Mouse (Mus musculus) T-helper 17 cell (primary cell): ENCODE data around the gene Olfr571.

Experiments
- in situ Hi-C, 2 experiments: fragments of 300-600 bp; cut with MboI, MseI; formaldehyde crosslinking; loops; 1 replicate in 1 of 2; 2 replicates in 1 of 2; pipeline ENCODE4 v1.15.1; 2025; ENCODE audit warnings: high pct_unique_total_duplicates in 2 of 2

Olfr571 gene

DNA sequence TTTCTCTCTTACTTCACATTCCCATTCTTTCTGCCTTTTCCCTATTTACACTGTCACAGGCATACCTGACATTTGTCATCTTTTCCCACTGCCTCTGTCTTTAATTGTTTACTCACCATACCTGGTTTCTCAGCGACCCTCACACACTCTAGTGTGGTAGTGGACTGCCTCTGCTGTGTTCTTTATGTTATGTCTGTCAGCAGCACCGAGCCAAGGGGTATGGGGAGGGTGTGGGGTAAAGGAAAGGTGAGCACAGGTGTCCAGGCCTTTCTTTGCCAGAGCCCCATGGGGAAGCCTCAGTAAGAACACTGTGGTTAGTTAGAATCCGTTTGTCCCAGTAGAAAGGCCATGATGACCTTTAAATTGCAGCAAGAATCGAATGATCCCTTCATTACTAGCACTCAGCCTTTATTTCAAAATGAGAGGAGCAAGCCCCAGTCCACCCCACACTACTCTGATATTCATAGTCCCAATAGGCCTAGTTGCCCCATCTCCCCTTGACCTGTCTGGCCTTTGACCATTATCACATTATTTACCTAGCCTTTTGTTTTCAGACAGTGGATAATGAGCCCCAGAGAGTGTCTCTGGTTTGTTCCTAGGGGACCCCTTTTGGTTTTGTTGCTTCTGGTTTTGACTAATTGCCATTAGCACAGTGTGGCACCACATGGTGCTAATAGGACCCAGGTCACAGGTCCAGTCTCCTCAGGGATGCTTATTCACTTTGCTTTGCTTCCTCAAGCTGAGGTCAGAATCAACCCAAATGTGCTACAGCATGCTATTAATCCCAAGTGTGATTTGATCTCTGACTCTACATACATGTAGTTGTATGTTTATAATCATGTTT is at the start of gene Olfr571:
Gene Olfr571 (minus strand): TSS at position 505 of the 844 bp plus-strand sequence.
- in situ Hi-C loops: loop anchor here in 1 of 2 experiments (5.0 kb wide), 1 partner anchor 405 kb away; no protein-coding TSS in a partner anchor

DNA sequence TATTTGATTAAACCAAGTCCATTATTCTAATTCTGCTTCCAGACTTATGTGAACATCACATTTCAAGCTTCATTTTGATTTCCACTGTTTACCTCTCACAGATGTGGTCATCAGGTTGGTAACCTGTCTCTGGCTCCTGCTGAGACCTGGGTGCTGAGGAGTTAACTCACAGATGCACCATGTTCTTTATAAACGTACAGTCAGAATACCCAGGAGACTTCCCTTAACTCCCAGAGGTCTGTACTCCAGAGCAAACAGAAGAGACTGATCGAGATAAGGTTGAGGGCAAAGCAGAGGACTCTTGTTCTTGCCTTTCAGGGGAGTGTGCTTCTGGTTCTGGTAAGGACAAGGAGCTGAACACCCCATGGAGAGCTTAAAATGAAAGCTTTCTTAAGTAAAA is 45.0 kb upstream of the Olfr571 start, which contains the start of gene Olfr576:
Gene Olfr576 (plus strand): TSS at position 301 of the 400 bp plus-strand sequence.
- in situ Hi-C loops: loop anchor here in 1 of 2 experiments (10.0 kb wide), 1 partner anchor 952 kb away; no protein-coding TSS in a partner anchor

DNA sequence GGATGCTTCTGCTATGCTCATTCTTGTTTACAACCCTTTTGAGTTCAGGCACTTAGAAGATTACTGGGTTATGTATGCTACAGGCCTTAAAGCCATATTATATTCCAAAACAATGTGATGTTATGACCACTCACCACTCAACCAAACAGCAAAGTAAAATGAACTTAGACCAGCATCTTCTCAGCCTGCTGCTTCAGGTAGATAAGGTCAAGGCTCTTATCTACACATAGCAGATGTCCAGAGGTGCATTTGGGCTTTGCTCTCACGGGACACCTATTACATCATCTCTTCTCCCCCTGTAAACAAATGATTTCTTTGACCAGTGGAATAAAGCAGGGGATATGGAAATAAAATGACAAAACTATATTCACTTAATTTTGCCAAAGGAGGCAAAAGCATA is 41.3 kb upstream of the Olfr571 start, which contains the start of gene Olfr575:
Gene Olfr575 (minus strand): TSS at position 183 of the 400 bp plus-strand sequence.
- in situ Hi-C loops: no loop called here

DNA sequence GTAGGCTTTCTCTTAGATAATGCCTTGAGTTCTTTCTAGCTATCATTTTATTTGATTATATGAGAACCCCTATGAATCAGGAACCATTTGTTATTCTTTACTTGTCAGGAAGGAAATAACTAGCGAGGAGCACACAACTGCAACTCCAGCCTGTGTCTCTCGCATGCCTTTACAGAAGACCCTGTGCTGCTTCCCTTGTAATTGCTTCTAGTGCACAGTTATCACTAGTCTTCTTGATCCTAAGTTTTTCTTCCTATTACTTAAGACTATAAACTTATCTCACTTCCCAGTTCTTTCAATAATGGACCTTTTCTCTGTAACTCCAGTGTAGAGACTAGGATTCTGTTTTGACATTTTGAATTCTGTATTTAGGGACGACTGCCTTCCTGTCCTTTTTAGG is 40.8 kb upstream of the Olfr571 start:
- in situ Hi-C loops: no loop called here

DNA sequence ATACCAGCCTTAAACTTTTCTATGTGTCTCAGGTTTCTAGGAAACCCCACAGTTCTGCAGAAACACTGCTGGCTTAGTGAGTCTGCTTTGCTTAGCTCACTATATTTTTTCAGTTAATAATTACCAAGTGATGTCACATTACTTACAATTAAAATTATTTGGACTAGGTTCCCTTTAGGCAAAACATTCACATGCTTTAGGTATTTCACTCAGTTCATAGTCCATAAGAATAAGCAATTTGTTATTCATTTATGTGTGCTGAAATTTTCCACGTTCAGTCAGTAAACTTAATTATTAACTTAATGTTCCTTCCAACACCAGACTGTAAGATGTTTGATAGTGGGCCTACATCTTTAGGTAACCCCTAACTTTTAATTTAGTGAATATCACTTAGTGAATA is 33.4 kb upstream of the Olfr571 start:
- in situ Hi-C loops: no loop called here

DNA sequence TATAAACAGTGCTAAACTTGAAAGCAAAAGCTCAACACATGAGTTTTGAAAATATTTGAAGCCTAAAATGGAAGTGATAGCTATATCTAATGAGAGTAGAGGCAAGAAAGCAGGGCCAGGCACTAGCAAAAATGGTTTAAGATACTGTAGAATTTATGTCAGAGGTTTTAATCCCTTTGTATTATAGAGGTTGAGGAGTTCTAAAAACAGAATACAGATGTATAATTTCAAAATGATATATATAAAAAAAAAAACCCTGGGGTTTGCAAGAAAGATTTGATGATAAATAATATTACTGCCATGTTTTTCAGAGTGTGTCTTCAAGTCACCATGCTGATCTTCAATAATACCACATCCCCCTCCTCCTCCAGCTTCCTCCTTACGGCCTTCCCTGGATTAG is 30.8 kb upstream of the Olfr571 start, which contains the start of gene Olfr574:
Gene Olfr574 (plus strand): TSS at position 301 of the 400 bp plus-strand sequence.
- in situ Hi-C loops: no loop called here

DNA sequence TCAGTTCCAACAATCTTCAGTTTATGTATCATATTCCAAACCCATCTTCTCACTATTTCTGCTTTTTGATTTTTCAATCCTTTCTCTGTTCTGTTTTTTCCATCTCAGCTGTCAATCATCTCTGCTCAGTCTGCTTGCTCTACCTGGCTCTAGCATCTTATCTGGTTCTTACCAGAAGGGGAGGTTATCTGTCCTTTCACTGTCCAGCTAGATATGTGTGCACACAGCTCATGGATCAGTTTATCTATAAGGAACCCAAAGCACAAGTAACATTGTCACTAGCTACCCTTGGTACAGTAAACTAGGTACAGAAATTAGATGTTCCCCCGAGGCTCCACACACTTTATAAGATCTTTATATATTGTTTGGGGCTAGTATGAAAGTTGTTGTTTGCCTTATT is 26.1 kb upstream of the Olfr571 start:
- in situ Hi-C loops: no loop called here

DNA sequence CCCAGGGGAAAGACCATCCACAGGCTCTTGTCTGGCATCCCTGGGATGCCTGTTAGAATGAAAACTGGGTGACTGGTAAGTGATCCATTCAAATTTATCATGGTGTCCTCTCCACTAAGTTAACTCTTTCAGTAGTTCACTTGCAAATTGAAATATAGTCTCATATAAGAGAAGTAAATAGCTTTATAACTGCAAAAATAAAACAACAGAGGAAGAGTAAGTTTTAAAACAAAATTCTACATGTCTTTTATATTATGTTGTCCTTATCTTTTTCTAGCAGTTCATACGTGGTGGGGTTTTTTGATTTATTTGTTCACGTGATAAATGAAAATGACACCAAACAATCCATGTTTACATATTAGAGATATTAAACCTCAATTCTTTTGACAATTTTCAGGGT is 25.1 kb upstream of the Olfr571 start, which contains the start of gene Olfr573-ps1:
Gene Olfr573-ps1 (minus strand): TSS at position 101 of the 400 bp plus-strand sequence.
- in situ Hi-C loops: no loop called here

DNA sequence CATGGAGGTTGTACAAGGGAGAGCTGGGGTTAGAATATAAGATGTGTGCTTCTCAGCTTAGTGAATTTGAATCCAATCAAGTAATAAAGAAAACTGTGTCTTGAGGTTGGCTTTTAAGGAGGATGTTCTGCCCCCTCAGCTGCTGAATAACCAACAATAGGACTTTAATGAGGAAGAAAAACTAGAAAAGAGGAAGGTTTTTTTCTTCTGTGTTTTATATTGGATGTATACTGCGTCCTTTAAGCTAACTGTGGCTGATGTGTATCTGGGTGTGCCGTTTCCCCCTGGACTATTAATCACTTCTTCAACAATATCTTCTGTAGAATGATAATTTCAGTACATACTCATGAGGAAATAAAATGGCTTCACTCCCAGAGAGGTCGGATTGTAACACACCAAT is 9.8 kb upstream of the Olfr571 start:
- in situ Hi-C loops: loop anchor here (10.0 kb wide), 2 partner anchors 222 to 262 kb away; partner anchors contain the start of genes Olfr556 (in 1 of the 2) and Olfr558 (in 1 of the 2)

DNA sequence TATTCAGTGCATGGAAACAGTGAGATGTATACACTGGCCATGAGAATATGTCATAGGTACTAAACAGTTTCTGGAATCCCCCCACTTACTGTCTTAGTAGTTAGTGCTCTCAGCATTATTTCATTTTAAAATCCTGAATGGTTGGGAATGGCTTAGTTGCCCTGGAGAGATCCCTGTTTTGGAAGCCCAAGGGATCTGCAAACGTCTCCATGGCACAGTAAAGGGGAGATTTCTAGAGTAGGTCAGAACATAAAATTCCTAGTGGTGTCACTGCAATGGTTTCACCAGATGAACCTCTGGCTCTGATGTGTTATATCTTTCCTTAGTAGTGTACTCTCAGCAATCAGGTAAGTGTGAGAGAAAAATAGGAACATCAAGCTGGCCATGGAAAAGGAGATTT is 6.8 kb upstream of the Olfr571 start, which contains the start of gene Olfr572:
Gene Olfr572 (plus strand): TSS at position 301 of the 400 bp plus-strand sequence.
- in situ Hi-C loops: loop anchor here (5.0 to 10.0 kb wide), 3 partner anchors 219 to 417 kb away; partner anchors contain the start of genes Olfr556 (in 1 of the 2) and Olfr558 (in 1 of the 2)

DNA sequence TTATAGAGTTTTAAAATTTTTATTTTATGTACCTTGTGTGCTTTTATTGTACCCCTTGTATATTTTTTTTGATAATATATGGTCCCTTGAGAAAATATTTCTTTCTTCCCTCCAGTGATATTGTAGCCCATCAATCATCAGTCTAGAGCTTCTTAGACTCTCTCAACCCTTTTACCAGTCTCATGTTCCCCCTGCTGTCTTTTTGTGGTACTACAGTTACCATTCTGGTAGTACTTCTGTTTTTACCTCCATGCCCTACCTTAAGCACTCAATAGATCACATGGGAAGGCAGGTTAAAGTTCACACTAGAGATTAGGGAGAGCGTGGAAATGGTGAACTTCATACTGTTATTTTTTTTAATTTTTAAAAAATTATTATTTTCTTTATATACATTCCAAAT is 2.3 kb upstream of the Olfr571 start:
- in situ Hi-C loops: loop anchor here (5.0 to 10.0 kb wide), 4 partner anchors 215 to 412 kb away; partner anchors contain the start of genes Olfr556 (in 1 of the 2) and Olfr558 (in 1 of the 2)

DNA sequence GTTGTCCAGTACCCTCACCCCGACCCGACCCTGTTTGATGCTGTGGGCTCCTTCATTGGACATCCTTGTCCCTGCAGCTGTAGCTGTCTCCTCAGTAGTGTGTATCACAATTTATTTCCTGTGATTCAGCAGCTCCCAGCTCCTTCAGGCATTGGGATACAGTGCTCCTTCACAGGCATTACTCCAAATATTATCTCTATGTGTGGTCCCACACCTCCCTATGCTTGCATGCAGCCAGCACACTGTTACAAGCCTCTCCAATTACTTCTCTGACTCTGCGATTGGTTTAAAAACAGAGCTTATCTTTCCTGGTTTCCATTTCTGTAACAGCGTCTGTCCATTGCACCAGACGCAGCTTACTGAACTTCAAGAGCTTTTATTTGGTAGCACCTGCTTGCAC is 931 bp downstream of the Olfr571 start:
- in situ Hi-C loops: loop anchor here in 1 of 2 experiments (5.0 kb wide), 1 partner anchor 404 kb away; no protein-coding TSS in a partner anchor

DNA sequence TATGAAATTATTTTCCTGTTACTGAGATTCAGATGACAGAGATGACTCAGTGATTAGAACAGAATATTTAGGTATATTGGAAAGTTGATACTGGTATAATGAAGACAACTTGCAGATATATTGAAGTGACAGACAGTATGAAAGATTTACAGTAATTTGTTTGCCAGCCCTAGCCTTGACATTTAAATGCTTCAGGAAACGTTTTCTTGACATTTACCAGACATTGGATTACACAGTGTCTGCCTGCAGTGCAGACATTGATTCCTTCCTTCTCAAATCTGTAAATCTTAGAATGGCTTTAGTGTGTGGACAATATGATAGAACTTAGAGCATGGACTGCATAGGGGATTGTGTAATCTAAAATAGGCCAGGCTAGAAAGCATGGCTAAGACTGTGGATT is 2.1 kb downstream of the Olfr571 start:
- in situ Hi-C loops: loop anchor here in 1 of 2 experiments (5.0 kb wide), 1 partner anchor 403 kb away; no protein-coding TSS in a partner anchor

DNA sequence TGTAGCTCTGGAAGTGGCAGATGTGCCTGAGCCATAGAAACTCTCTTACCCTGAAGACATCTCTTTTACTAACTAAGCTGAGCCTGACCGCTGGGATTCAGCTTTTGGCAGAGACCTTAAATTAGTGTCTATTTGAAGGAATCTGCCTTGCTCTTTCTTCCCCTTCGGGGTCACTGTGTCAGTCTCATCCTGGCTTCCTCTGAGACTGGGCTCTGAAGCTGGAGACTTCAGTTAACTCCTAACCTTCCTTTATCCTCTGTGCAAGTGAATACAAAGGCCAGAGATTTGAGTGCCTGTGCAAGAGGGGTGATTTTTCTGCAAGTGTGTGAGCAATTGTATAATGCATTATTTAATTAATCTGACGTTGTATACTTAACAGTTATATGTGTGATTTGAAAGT is 26.6 kb downstream of the Olfr571 start, which contains the start of gene Olfr569:
Gene Olfr569 (minus strand): TSS at position 101 of the 400 bp plus-strand sequence.
- in situ Hi-C loops: no loop called here

DNA sequence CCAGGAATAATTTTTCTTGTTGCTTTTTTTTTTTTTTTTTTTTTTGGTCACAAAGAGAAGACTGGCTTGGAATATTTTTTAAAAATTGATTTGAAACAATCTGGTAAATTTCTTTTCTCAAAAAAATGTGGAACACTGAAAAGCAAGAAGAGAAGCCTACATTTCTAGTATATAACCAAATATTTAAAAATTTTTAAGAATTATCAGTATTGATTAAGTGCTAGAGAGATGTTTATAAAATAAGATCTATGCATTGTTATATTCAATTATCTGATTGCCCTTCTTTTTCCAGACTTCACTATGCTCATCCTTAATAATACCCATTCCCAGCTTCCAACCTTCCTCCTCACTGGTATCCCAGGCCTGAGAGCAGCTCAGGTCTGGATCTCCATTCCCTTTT is 40.5 kb downstream of the Olfr571 start, which contains the start of gene Olfr568:
Gene Olfr568 (plus strand): TSS at position 301 of the 400 bp plus-strand sequence.
- in situ Hi-C loops: no loop called here

DNA sequence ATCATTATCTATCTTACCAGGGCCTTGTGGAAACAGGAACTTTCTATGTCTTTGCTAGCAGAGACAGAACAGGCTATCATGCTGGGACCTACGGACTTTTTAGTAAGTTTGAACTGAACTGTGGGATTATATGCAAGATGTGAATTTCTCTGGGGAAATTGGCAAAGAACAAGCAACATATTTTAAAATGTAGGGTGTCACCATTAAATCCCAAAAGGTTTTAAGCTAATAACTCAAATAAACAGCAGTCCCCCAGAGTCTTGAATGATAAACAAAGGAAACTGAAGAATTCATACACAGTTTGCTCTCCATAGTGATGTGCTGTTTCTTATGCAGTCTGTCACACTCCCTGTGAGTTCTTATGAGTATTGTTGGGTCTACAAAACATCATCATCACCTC is 58.7 kb downstream of the Olfr571 start, which contains the start of gene Olfr566:
Gene Olfr566 (minus strand): TSS at position 101 of the 400 bp plus-strand sequence.
- in situ Hi-C loops: no loop called here

DNA sequence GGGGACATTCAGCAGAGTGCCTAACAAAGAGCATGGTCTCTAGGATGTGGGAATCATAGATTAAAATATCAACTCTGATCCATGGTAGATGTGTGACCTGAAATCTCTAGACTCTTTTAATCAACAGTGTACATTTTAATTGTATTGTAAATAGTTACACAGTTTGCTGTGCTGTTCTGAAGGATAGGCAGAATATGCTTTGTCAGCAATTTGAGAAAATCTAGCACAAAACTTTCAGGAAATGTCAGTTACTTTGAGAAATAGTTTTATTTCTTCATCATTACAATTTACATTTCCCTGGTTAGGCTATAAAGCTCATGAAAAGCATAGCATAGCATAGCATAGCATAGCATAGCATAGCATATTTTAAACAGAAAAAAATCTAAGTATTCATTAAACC is 61.5 kb downstream of the Olfr571 start:
- in situ Hi-C loops: no loop called here
